Mouse (Mus musculus) retina, postnatal 1 day (tissue): ENCODE measurements around the gene Dsn1.

Source experiments
- DNase-seq: peaks from one replicate; pipeline ENCODE4 v3.0.0-alpha.2; 2012

The Dsn1 gene

GRCm38 (mm10) chr2:156967388-156967787 is 39.6 kb downstream of the Dsn1 start:
- no peak for DNase-seq

GRCm38 (mm10) chr2:156963891-156964290 is 43.1 kb downstream of the Dsn1 start:
- DNase-seq = no peak

- DNase-seq = no peak
Observed at GRCm38 (mm10) chr2:156958496-156959252, 48.3 kb downstream of the Dsn1 start.

GRCm38 (mm10) chr2:156957035-156957434 is 49.9 kb downstream of the Dsn1 start:
- no peak for DNase-seq

- no peak for DNase-seq
Observed at GRCm38 (mm10) chr2:156956306-156956705, 50.6 kb downstream of the Dsn1 start.

GRCm38 (mm10) chr2:156954463-156954862 is 52.5 kb downstream of the Dsn1 start:
- DNase-seq = no peak

- no peak for DNase-seq
Observed at GRCm38 (mm10) chr2:156951301-156952094, 55.5 kb downstream of the Dsn1 start.

GRCm38 (mm10) chr2:156950816-156951215 is 56.1 kb downstream of the Dsn1 start:
- no peak for DNase-seq
